In genomic region chr3:146110358-146110757, GRCm38 (mm10) we compare ENCODE assay signal across 23 mouse cellular contexts. TPM values are rescaled to one million over a fixed set of nuclear protein-coding genes. Genes with fewer than 3 reads are reported as not detected.
DNase-seq lines count a peak whose midpoint lies in the region; ATAC-seq and TF ChIP-seq lines count a peak whose summit lies in the region.
"Had no signal": no experiment of that assay in that cellular context is flagged by ENCODE, and none has a peak within 500 bp of the region (broad histone marks: within the 10 kb centered on the region; RNA-seq: fewer than 3 reads in every experiment).

No protein-coding gene starts in this region.

- H3K27me3 ChIP-seq in forebrain, postnatal 0 days (ENCODE audit: insufficient read depth, low read length): no peaks in the 10 kb centered on the region

- no peak overlapping the region for H3K4me2 ChIP-seq in forebrain, postnatal 0 days (ENCODE audit: low read depth)
- H3K4me2 ChIP-seq: heart, embryonic 13.5 days; lung, embryonic 14.5 days had no signal

- H3K9ac ChIP-seq in forebrain, postnatal 0 days: no peak overlapping the region
- H3K9ac ChIP-seq: heart, embryonic 13.5 days; lung, embryonic 14.5 days had no signal

- H3K36me3 ChIP-seq in forebrain, postnatal 0 days (ENCODE audit: insufficient read depth): no peaks in the 10 kb centered on the region
- H3K36me3 ChIP-seq: heart, embryonic 13.5 days had no signal

- ATAC-seq in forebrain, postnatal 0 days: no peak
- ATAC-seq: inflammation-experienced regulatory T-cells, adult 6 months had no signal

- peaks cover 2% of the 10 kb centered on the region; the same call in 1 of the 2 replicates for H3K4me1 ChIP-seq in forebrain, postnatal 0 days (ENCODE audit: insufficient read depth)

- H3K9me3 ChIP-seq in forebrain, postnatal 0 days (ENCODE audit: low read length): no peaks in the 10 kb centered on the region

- intact Hi-C loops in gastrocnemius, postnatal 36 days (cut with DNase I): no loop called here

- no peak for TF ChIP-seq CTCF in forebrain, postnatal 0 days (IDR thresholded peaks at IDR 0.05; ENCODE audit: low read depth)

- WGBS in forebrain, postnatal 0 days: 84% methylated on average over 2 of the region's 2 CpGs

- DNase-seq in gastrocnemius, adult 18-20 months (ENCODE audit: low spot score): peak; percentile 40
- DNase-seq in gastrocnemius, postnatal 36 days: no peak
- DNase-seq in lung, postnatal 36 days: peak; percentile 33
- DNase-seq in lung, adult 18-20 months: no peak
- peak; percentile 44 for DNase-seq in fibroblast of lung, adult 2 months (ENCODE audit: low read depth)
- DNase-seq in adrenal gland, adult 2 months: no peak
- no peak for DNase-seq in urinary bladder, postnatal 25 days (ENCODE audit: low spot score)
- no peak for DNase-seq in forebrain, postnatal 0 days
- DNase-seq: adrenal gland, postnatal 14 days; B cell, adult 2 months; cerebellum, adult 2 months; gastrocnemius, postnatal 10 days; left cerebral cortex, postnatal 4 days; lung, embryonic 14.5 days; right cerebral cortex, adult 18-20 months had no signal

- no peak overlapping the region for H3K4me3 ChIP-seq in forebrain, postnatal 0 days (ENCODE audit: low read depth, low read length)
- H3K4me3 ChIP-seq: heart, embryonic 13.5 days had no signal

- H3K27ac ChIP-seq in forebrain, postnatal 0 days (ENCODE audit: low read depth, low read length): no peak overlapping the region
- H3K27ac ChIP-seq: heart, embryonic 13.5 days; kidney, postnatal 0 days had no signal

RNA-seq across cellular contexts. Expression of gene Wdr63, which starts 2.4 kb away (rescaled TPM):
- not detected for total RNA-seq in gastrocnemius, adult 18-20 months (2021)
- not detected for total RNA-seq in gastrocnemius, postnatal 36 days (2021)
- total RNA-seq in adrenal gland, adult 2 months (2021): not detected
- polyA plus RNA-seq in adrenal gland, adult 2 months (2012; rRNA removed): not detected in 2 replicates
- 0.69 and 2.1 TPM in 2 replicates for total RNA-seq in forebrain, postnatal 0 days (2014; rRNA removed)
- polyA plus RNA-seq in forebrain, postnatal 0 days (2015; fragmentation: Nextera tagmentation; extraction: Ambion mirVana): 1.2 and 1.7 TPM in 2 replicates
- total RNA-seq: gastrocnemius, postnatal 10 days had no signal
- polyA plus RNA-seq: heart, embryonic 13.5 days; lung, embryonic 14.5 days; neural tube, embryonic 11.5 days; spleen, adult 2 months had no signal

RNA-seq across cellular contexts. Expression of gene Mcoln3, which starts 6.9 kb away (rescaled TPM):
- total RNA-seq in gastrocnemius, adult 18-20 months (2021): not detected
- total RNA-seq in gastrocnemius, postnatal 36 days (2021): not detected
- total RNA-seq in adrenal gland, adult 2 months (2021): not detected
- not detected in 2 replicates for polyA plus RNA-seq in adrenal gland, adult 2 months (2012; rRNA removed)
- total RNA-seq in forebrain, postnatal 0 days (2014; rRNA removed): 0.62 and 2.5 TPM in 2 replicates
- polyA plus RNA-seq in forebrain, postnatal 0 days (2015; fragmentation: Nextera tagmentation; extraction: Ambion mirVana): 0.20 and 0.30 TPM in 2 replicates
- total RNA-seq: adrenal gland, postnatal 14 days; gastrocnemius, postnatal 10 days; layer of hippocampus, adult 18-20 months; left cerebral cortex, adult 18-20 months; liver, adult 2 months had no signal
- polyA plus RNA-seq: liver, adult 2 months had no signal

RNA-seq across cellular contexts. Expression of gene Mcoln2, which starts 39.3 kb away (rescaled TPM):
- total RNA-seq in gastrocnemius, adult 18-20 months (2021): not detected
- under 1 TPM in 1 of 2 experiments, not detected in 1; 0.51 TPM for total RNA-seq in gastrocnemius, postnatal 36 days (2021)
- total RNA-seq in adrenal gland, adult 2 months (2021): not detected
- not detected in 2 replicates for polyA plus RNA-seq in adrenal gland, adult 2 months (2012; rRNA removed)
- total RNA-seq in forebrain, postnatal 0 days (2014; rRNA removed): 0.14 and 1.6 TPM in 2 replicates
- polyA plus RNA-seq in forebrain, postnatal 0 days (2015; fragmentation: Nextera tagmentation; extraction: Ambion mirVana): 0.12 and 0.48 TPM in 2 replicates
- total RNA-seq: layer of hippocampus, adult 18-20 months; left cerebral cortex, adult 18-20 months; left cerebral cortex, postnatal 4 days had no signal

Comparison
In these comparisons a context has a peak if more than half of its experiments do, and no peak if none do; other contexts are left out.
1. DNase-seq: peak in gastrocnemius, adult 18-20 months (single experiment), lung, postnatal 36 days (single experiment) and fibroblast of lung, adult 2 months (single experiment); none in gastrocnemius, postnatal 36 days (0 of 2), lung, adult 18-20 months (0 of 2), adrenal gland, adult 2 months (single experiment), urinary bladder, postnatal 25 days (single experiment) and forebrain, postnatal 0 days (single experiment).